Mouse (Mus musculus) midbrain, embryonic 13.5 days (tissue): Measurements from ENCODE around the gene Alg11. TPM values are rescaled to one million over a fixed set of nuclear protein-coding genes. Genes with fewer than 3 reads are reported as not detected.

ENCODE experiments used
- ATAC-seq: fragments of 200-750 bp; cut with Nextera tagmentation; 2 replicates; pipeline ENCODE4 v1.8.0; 2017; ENCODE audit warnings: mild to moderate bottlenecking, moderate TSS enrichment, moderate library complexity
- H3K27ac ChIP-seq: fragments of 300-500 bp; sonication (generic); 2 replicates; pipeline ENCODE4 v1.5.1; 2015; ENCODE audit warnings: inconsistent platforms, mild to moderate bottlenecking, moderate library complexity
- H3K27me3 ChIP-seq: fragments of 300-500 bp; sonication (generic); 2 replicates; pipeline ENCODE4 v1.6.1; 2015; ENCODE audit warnings: mild to moderate bottlenecking, inconsistent platforms
- H3K36me3 ChIP-seq: fragments of 300-500 bp; sonication (generic); 2 replicates; pipeline ENCODE4 v1.6.1; 2015; ENCODE audit warnings: mild to moderate bottlenecking, inconsistent platforms
- H3K4me1 ChIP-seq: fragments of 300-500 bp; sonication (generic); replicated peaks from 2 replicates; pipeline ENCODE4 v1.6.1; 2015; ENCODE audit warnings: inconsistent platforms
- H3K4me2 ChIP-seq: fragments of 300-500 bp; sonication (generic); replicated peaks from 2 replicates; pipeline ENCODE4 v1.6.1; 2015; ENCODE audit warnings: moderate library complexity, mild to moderate bottlenecking, inconsistent platforms
- H3K4me3 ChIP-seq: fragments of 300-500 bp; sonication (generic); replicated peaks from 2 replicates; pipeline ENCODE4 v1.5.1; 2015; ENCODE audit warnings: mild to moderate bottlenecking, inconsistent platforms
- H3K9ac ChIP-seq: fragments of 300-500 bp; sonication (generic); replicated peaks from 2 replicates; pipeline ENCODE4 v1.6.1; 2015; ENCODE audit warnings: mild to moderate bottlenecking, inconsistent platforms
- H3K9me3 ChIP-seq: fragments of 300-500 bp; sonication (generic); 2 replicates; pipeline ENCODE4 v1.6.1; 2016; ENCODE audit warnings: mild to moderate bottlenecking, inconsistent platforms
- WGBS: fragments of 180-500 bp; shearing (Covaris S2); methylation state at CpG from one replicate; pipeline ENCODE4 v1.1.7; 2015; 5-methylcytosine and 5-hydroxymethylcytosine counted together
- polyA plus RNA-seq: library from polyadenylated mRNA; unstranded; fragments of >200 nt; fragmentation: Nextera tagmentation; extraction: Ambion mirVana; gene quantifications from 2 replicates; pipeline ENCODE4 v1.2.1, GENCODE M21; 2015

Gene Alg11
- polyA plus RNA-seq, result 37.1 and 38.4 TPM in 2 replicates

GRCm38 (mm10) chr8:22060446-22060889 is at the start of gene Alg11:
Alg11 (plus strand) TSS chr8:22060721.
- Histone ChIP-seq H3K4me3 (peak within 1 kb of the TSS; percentile 71), H3K4me2 (peak within 1 kb of the TSS; percentile 81), H3K27ac (peak within 1 kb of the TSS; percentile 47; the same call in 1 of the 2 replicates), H3K36me3 (peaks cover 23% of the 10 kb centered on the region), H3K9me3 (no peaks in the 10 kb centered on the region), H3K9ac (peak within 1 kb of the TSS; percentile 78), H3K27me3 (peaks cover 16% of the 10 kb centered on the region), H3K4me1 (peaks cover 13% of the 10 kb centered on the region)
- WGBS, result under 1% methylated on average over 36 of the region's 36 CpGs
- peak; percentile 99 for ATAC-seq

DNA sequence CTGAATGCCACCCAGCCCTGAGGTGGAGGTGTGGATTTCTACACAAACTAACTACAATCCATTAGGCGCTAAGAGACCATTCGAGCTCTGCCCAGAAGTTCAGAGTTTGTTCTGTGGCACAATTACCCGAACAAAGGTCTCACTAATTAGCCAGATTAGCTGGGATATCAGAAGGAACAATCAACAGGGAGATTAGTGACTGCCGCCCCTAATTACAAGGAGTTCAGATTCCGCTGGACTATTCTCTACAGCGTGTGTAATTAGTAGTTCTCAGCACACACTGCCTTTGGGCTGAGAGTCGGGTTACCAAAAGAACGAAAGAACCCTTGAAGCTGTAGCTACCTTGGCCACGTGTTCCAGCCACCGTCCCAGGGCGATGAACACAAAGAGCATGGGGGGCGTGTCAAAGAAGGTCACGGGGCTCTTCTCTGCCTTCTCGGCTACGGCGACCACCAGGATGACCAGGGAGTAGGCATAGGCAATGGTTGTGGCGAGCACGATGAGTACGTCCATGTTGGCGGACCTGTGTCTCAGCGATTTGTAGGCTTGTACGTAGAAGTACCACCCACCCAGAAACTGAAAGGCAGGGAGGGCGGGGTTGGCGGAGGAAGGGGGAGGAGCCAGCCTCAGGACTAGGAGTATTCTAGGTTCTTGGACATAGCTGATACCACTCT is 47.4 kb upstream of the Alg11 start:
- ATAC-seq, result peak; percentile 32; the same call in 1 of the 2 replicates
- Histone ChIP-seq H3K4me3 (no peak overlapping the region), H3K4me1 (no peaks in the 10 kb centered on the region), H3K27me3 (no peaks in the 10 kb centered on the region), H3K9ac (no peak overlapping the region), H3K27ac (no peak overlapping the region), H3K9me3 (no peaks in the 10 kb centered on the region), H3K36me3 (no peaks in the 10 kb centered on the region), H3K4me2 (no peak overlapping the region)
- WGBS, result 72% methylated on average over 24 of the region's 24 CpGs

DNA sequence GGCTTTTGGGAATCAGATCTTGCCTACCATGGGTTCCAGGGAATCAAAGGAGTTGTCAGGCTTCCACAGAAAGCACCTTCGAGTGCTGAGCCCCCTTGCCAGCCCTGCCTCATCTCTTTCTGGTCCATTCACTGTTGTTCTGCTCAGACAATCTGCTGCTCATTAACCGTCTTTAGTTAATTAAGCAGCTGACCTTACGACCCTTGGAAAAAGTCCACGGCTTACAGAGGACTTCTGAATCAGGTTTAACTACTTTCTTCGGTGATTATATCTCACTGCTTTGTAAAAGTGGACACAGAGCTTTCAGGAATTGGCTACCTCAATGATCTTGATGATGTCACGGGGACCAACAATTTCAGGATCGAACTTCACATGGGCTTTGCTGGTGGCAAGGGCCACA is 42.8 kb upstream of the Alg11 start:
- no peak overlapping the region for H3K4me2 ChIP-seq
- H3K4me1 ChIP-seq, result no peaks in the 10 kb centered on the region
- H3K9ac ChIP-seq, result no peak overlapping the region
- WGBS, result 69% methylated on average over 7 of the region's 7 CpGs
- no peak overlapping the region for H3K4me3 ChIP-seq
- no peaks in the 10 kb centered on the region for H3K36me3 ChIP-seq
- no peak overlapping the region for H3K27ac ChIP-seq
- H3K27me3 ChIP-seq, result no peaks in the 10 kb centered on the region
- no peaks in the 10 kb centered on the region for H3K9me3 ChIP-seq
- no peak for ATAC-seq

GRCm38 (mm10) chr8:22019498-22019897 is 41.0 kb upstream of the Alg11 start:
- Histone ChIP-seq H3K36me3 (no peaks in the 10 kb centered on the region), H3K27ac (no peak overlapping the region), H3K4me2 (no peak overlapping the region), H3K27me3 (no peaks in the 10 kb centered on the region), H3K9ac (no peak overlapping the region), H3K4me1 (no peaks in the 10 kb centered on the region), H3K4me3 (no peak overlapping the region), H3K9me3 (no peaks in the 10 kb centered on the region)
- 92% methylated on average over 5 of the region's 5 CpGs for WGBS
- ATAC-seq, result no peak

- H3K9me3 ChIP-seq, result no peaks in the 10 kb centered on the region
- H3K4me2 ChIP-seq, result no peak overlapping the region
- H3K27ac ChIP-seq, result no peak overlapping the region
- 61% methylated on average over 7 of the region's 7 CpGs for WGBS
- 0 out of 2 replicates have a peak, but pooled peaks have one; percentile 24 for ATAC-seq
- no peak overlapping the region for H3K4me3 ChIP-seq
- no peaks in the 10 kb centered on the region for H3K27me3 ChIP-seq
- H3K36me3 ChIP-seq, result no peaks in the 10 kb centered on the region
- H3K4me1 ChIP-seq, result no peaks in the 10 kb centered on the region
- H3K9ac ChIP-seq, result no peak overlapping the region
Measured at GRCm38 (mm10) chr8:22022244-22022643, 38.3 kb upstream of the Alg11 start.

- Histone ChIP-seq H3K4me1 (no peaks in the 10 kb centered on the region), H3K4me3 (no peak overlapping the region), H3K36me3 (no peaks in the 10 kb centered on the region), H3K27me3 (no peaks in the 10 kb centered on the region), H3K27ac (no peak overlapping the region), H3K9ac (no peak overlapping the region), H3K4me2 (no peak overlapping the region), H3K9me3 (no peaks in the 10 kb centered on the region)
- WGBS, result 87% methylated on average over 4 of the region's 4 CpGs
- no peak for ATAC-seq
Measured at GRCm38 (mm10) chr8:22025241-22025640, 35.3 kb upstream of the Alg11 start.

DNA sequence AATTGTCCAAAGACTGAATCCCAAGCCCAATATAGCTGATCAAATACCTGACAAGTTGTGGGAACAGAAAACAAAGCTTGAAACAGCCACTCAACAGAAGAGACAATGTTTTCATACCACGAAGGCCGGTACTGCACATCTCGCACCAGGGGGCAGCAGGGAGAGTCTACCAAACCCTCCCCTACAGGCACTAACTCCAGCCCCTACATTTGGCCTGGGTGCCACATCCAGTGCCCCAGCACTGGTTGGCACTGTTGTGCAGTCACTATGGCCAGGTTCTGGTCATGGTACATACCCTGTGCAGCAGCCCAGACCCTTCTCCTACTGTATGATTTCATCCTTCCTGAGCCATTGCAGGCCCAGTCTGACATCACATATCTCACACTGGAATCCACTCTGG is 31.5 kb upstream of the Alg11 start:
- Histone ChIP-seq H3K9me3 (no peaks in the 10 kb centered on the region), H3K27ac (no peak overlapping the region), H3K27me3 (no peaks in the 10 kb centered on the region), H3K4me1 (no peaks in the 10 kb centered on the region), H3K36me3 (no peaks in the 10 kb centered on the region), H3K9ac (no peak overlapping the region), H3K4me3 (no peak overlapping the region), H3K4me2 (no peak overlapping the region)
- WGBS, result 94% methylated on average over 3 of the region's 3 CpGs
- no peak for ATAC-seq

DNA sequence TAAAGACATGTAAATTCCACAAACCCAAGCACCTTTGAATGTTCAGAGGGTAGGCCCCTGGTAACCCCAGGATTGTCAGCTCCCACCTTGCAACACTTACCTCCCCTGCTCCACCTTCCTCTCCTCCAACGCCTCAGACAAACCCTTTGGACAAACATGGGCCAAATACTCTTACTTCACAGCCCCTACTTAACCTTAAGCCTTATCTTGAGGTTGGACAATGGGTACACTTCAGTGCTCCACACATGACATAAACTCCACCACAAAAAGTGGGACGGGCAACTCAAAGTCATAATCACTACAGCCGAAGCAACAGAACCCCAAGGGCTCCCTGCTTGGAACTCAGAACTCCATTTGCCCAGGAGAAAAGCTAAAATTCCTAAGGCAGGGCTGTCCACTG is 29.5 kb upstream of the Alg11 start:
- Histone ChIP-seq H3K27ac (no peak overlapping the region), H3K36me3 (no peaks in the 10 kb centered on the region), H3K4me1 (no peaks in the 10 kb centered on the region), H3K9ac (no peak overlapping the region), H3K9me3 (no peaks in the 10 kb centered on the region), H3K27me3 (no peaks in the 10 kb centered on the region), H3K4me3 (no peak overlapping the region), H3K4me2 (no peak overlapping the region)
- ATAC-seq, result no peak
- WGBS, result 88% methylated on average over 3 of the region's 3 CpGs

DNA sequence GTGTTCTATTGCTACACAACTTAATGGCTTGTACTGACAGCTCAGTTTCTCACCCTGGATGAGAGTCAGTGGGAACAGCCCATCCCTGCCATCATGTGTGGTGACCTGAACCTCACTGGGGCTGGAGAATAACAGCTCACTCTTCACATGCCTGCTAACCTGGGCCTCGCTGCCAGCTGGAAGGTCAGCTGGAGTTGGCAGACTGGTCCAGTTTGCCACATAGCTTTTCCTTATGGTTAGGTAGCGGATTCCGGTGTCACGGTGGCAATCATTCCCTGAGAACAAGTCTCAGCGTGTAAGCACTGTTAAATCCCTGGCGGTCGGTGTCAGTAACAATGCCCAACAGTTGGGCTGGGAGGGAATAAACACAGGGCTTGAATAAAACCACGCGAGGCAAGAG is 24.4 kb upstream of the Alg11 start:
- no peaks in the 10 kb centered on the region for H3K9me3 ChIP-seq
- no peaks in the 10 kb centered on the region for H3K36me3 ChIP-seq
- no peak for ATAC-seq
- peaks cover 11% of the 10 kb centered on the region for H3K4me1 ChIP-seq
- WGBS, result 83% methylated on average over 9 of the region's 9 CpGs
- no peaks in the 10 kb centered on the region for H3K27me3 ChIP-seq
- H3K4me2 ChIP-seq, result no peak overlapping the region
- no peak overlapping the region for H3K9ac ChIP-seq
- no peak overlapping the region for H3K27ac ChIP-seq
- H3K4me3 ChIP-seq, result no peak overlapping the region

GRCm38 (mm10) chr8:22037022-22037421 is 23.5 kb upstream of the Alg11 start:
- H3K4me2 ChIP-seq, result no peak overlapping the region
- H3K27me3 ChIP-seq, result no peaks in the 10 kb centered on the region
- no peaks in the 10 kb centered on the region for H3K36me3 ChIP-seq
- no peak overlapping the region for H3K4me3 ChIP-seq
- no peak overlapping the region for H3K27ac ChIP-seq
- no peak for ATAC-seq
- 80% methylated on average over 7 of the region's 7 CpGs for WGBS
- no peaks in the 10 kb centered on the region for H3K9me3 ChIP-seq
- no peak overlapping the region for H3K9ac ChIP-seq
- H3K4me1 ChIP-seq, result peaks cover 11% of the 10 kb centered on the region

- no peaks in the 10 kb centered on the region for H3K9me3 ChIP-seq
- no peak overlapping the region for H3K4me3 ChIP-seq
- ATAC-seq, result peak; percentile 56; the same call in 1 of the 2 replicates
- H3K27ac ChIP-seq, result no peak overlapping the region
- 13% methylated on average over 15 of the region's 15 CpGs for WGBS
- no peaks in the 10 kb centered on the region for H3K27me3 ChIP-seq
- H3K9ac ChIP-seq, result 0 out of 2 replicates have a peak overlapping the region, but pooled peaks have one; percentile 33
- H3K4me2 ChIP-seq, result peak overlapping the region; percentile 29
- no peaks in the 10 kb centered on the region for H3K36me3 ChIP-seq
- peaks cover 11% of the 10 kb centered on the region for H3K4me1 ChIP-seq
Measured at GRCm38 (mm10) chr8:22039468-22040152, 20.9 kb upstream of the Alg11 start.

- WGBS, result 31% methylated on average over 6 of the region's 6 CpGs
- H3K36me3 ChIP-seq, result no peaks in the 10 kb centered on the region
- peak; percentile 43; the same call in 1 of the 2 replicates for ATAC-seq
- H3K4me1 ChIP-seq, result peaks cover 11% of the 10 kb centered on the region
- no peak overlapping the region for H3K9ac ChIP-seq
- H3K27ac ChIP-seq, result no peak overlapping the region
- H3K4me3 ChIP-seq, result no peak overlapping the region
- 0 out of 2 replicates have a peak overlapping the region, but pooled peaks have one; percentile 29 for H3K4me2 ChIP-seq
- no peaks in the 10 kb centered on the region for H3K9me3 ChIP-seq
- no peaks in the 10 kb centered on the region for H3K27me3 ChIP-seq
Measured at GRCm38 (mm10) chr8:22040153-22040509, 20.4 kb upstream of the Alg11 start.
